In the genomic region with DNA sequence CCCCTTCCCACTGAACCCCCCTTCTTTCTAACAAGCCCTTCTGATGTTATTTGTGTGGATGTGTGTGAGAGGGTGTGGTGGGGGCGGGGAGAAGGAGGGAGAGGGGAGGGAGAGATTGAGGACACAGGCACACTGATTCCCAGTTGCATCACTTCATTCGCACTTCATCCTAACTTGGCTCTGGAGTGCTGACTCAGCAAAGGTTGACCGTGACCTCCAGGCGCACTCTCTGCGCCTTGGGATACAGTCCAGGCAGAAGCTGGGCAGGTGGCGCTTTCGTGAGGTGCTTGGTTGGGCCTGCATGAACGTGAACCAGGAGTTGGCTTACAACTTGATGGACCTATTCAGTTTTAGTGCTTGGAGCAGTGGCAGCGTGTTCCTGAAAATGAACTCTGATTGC, we compare ENCODE assay signal across 20 mouse cellular contexts. TPM values are rescaled to one million over a fixed set of nuclear protein-coding genes. Genes with fewer than 3 reads are reported as not detected.
DNase-seq lines count a peak whose midpoint lies in the region; ATAC-seq and TF ChIP-seq lines count a peak whose summit lies in the region.
"Had no signal": no experiment of that assay in that cellular context is flagged by ENCODE, and none has a peak within 500 bp of the region (broad histone marks: within the 10 kb centered on the region; RNA-seq: fewer than 3 reads in every experiment).

No protein-coding gene starts in this region.

- TF ChIP-seq CTCF in liver, adult 2 months (IDR thresholded peaks at IDR 0.05; ENCODE audit: low read depth, low read length), result no peak
- TF ChIP-seq CTCF in MEL (IDR thresholded peaks at IDR 0.05 in 2 of 3, conservative IDR thresholded peaks at IDR 0.05 in 1 of 3; ENCODE audit: control insufficient read depth in 1 of 3, insufficient read depth in 1 of 3, low read depth in 2 of 3, low read length in 3 of 3, poor library complexity in 1 of 3, severe bottlenecking in 1 of 3), result no peak

- ATAC-seq in liver, embryonic 11.5 days (replicated peaks; ENCODE audit: low FRiP score), result no peak

- peak; percentile 81 for DNase-seq in liver, adult 2 months (ENCODE audit: extremely low read depth, low read depth, low spot score)
- no peak for DNase-seq in liver, embryonic 11.5 days (ENCODE audit: low spot score)
- peak; percentile 10 for DNase-seq in MEL (ENCODE audit: low read depth, low spot score)
- DNase-seq in adrenal gland, postnatal 14 days, result peak; percentile 65
- peak; percentile 56 for DNase-seq in lung, postnatal 36 days
- DNase-seq in left cerebral cortex, adult 11 months (ENCODE audit: low spot score), result no peak
- no peak for DNase-seq in cerebellum, postnatal 10 days
- DNase-seq in right cerebral cortex, adult 2 months (ENCODE audit: low spot score in 2 of 2), result no peak
- DNase-seq: cerebellum, adult 8-10 months; gastrocnemius, postnatal 14 days; heart, adult 2 months; kidney, adult 11 months; kidney, postnatal 10 days; layer of hippocampus, postnatal 36 days; thymus, adult 18-20 months had no signal

- H3K79me2 ChIP-seq in liver, adult 2 months (ENCODE audit: control insufficient read depth, insufficient read depth, low read length), result no peaks in the 10 kb centered on the region
- peaks cover 40% of the 10 kb centered on the region for H3K79me2 ChIP-seq in MEL (ENCODE audit: control insufficient read depth, insufficient read depth, low read length, poor library complexity)

- no peak overlapping the region for H3K9ac ChIP-seq in liver, adult 2 months (ENCODE audit: low read depth, low read length)
- no peak overlapping the region for H3K9ac ChIP-seq in liver, embryonic 11.5 days (ENCODE audit: low read depth, low read length)
- H3K9ac ChIP-seq in MEL (ENCODE audit: control insufficient read depth, low read depth, low read length, poor library complexity, severe bottlenecking), result no peak overlapping the region
- H3K9ac ChIP-seq: forebrain, embryonic 12.5 days; heart, embryonic 15.5 days; limb, embryonic 15.5 days had no signal

- no peak for TF ChIP-seq POLR2A in liver, adult 2 months (IDR thresholded peaks at IDR 0.05; ENCODE audit: extremely low read depth, insufficient read depth, low read length)
- TF ChIP-seq POLR2A in MEL (IDR thresholded peaks at IDR 0.05; ENCODE audit: control insufficient read depth in 1 of 2, insufficient read depth in 1 of 2, low read depth in 1 of 2, low read length in 2 of 2, poor library complexity in 1 of 2), result peak in 1 of 2 experiments; percentile 28; a peak in 1 of 4 replicates

- no peak overlapping the region for H3K27ac ChIP-seq in liver, adult 2 months (replicated peaks; ENCODE audit: insufficient read depth, low read depth, low read length)
- no peak overlapping the region for H3K27ac ChIP-seq in liver, embryonic 11.5 days (ENCODE audit: low read depth, low read length)
- no peak overlapping the region for H3K27ac ChIP-seq in MEL (ENCODE audit: control insufficient read depth, low read depth, low read length)
- H3K27ac ChIP-seq: forebrain, embryonic 12.5 days; heart, adult 2 months; heart, embryonic 15.5 days; limb, embryonic 15.5 days; macrophage; midbrain, embryonic 10.5 days had no signal

- no peak overlapping the region for H3K4me2 ChIP-seq in liver, embryonic 11.5 days
- H3K4me2 ChIP-seq: forebrain, embryonic 12.5 days; heart, embryonic 15.5 days; limb, embryonic 15.5 days had no signal

- 23% methylated on average over 9 of the region's 9 CpGs for WGBS in liver, adult 2 months
- WGBS in liver, embryonic 11.5 days, result 93% methylated on average over 9 of the region's 9 CpGs

- no peak for TF ChIP-seq RAD21 in MEL (IDR thresholded peaks at IDR 0.05; ENCODE audit: low read depth, low read length)

- peaks cover 28% of the 10 kb centered on the region for H3K4me1 ChIP-seq in liver, adult 2 months (ENCODE audit: control insufficient read depth, insufficient read depth, low read length)
- peaks cover 26% of the 10 kb centered on the region for H3K4me1 ChIP-seq in liver, embryonic 11.5 days (replicated peaks; ENCODE audit: control insufficient read depth, insufficient read depth, low read length)
- H3K4me1 ChIP-seq in MEL (ENCODE audit: control insufficient read depth in 1 of 2, insufficient read depth in 2 of 2, low read length in 2 of 2), result peaks cover 19 to 21% of the 10 kb centered on the region in 2 experiments
- H3K4me1 ChIP-seq: forebrain, embryonic 12.5 days; limb, embryonic 15.5 days; midbrain, embryonic 10.5 days had no signal

- no peaks in the 10 kb centered on the region; the same call in 1 of the 2 replicates for H3K36me3 ChIP-seq in liver, adult 2 months (ENCODE audit: control insufficient read depth, insufficient read depth, low read length)
- H3K36me3 ChIP-seq in liver, embryonic 11.5 days (ENCODE audit: control insufficient read depth, insufficient read depth, low read length), result peaks cover 42% of the 10 kb centered on the region
- H3K36me3 ChIP-seq in MEL (ENCODE audit: control insufficient read depth in 1 of 2, insufficient read depth in 2 of 2, low read length in 2 of 2), result peaks cover 44 to 67% of the 10 kb centered on the region in 2 experiments

- no peak for TF ChIP-seq EP300 in MEL (IDR thresholded peaks at IDR 0.05; ENCODE audit: low read depth in 1 of 2, low read length in 2 of 2)

- H3K4me3 ChIP-seq in liver, adult 2 months (ENCODE audit: insufficient read depth, low read depth, low read length), result no peak overlapping the region
- H3K4me3 ChIP-seq in liver, embryonic 11.5 days (ENCODE audit: low read depth, low read length), result no peak overlapping the region
- no peak overlapping the region for H3K4me3 ChIP-seq in MEL (ENCODE audit: control insufficient read depth in 1 of 2, insufficient read depth in 1 of 2, low read depth in 2 of 2, low read length in 2 of 2)
- H3K4me3 ChIP-seq: forebrain, embryonic 12.5 days; heart, adult 2 months; heart, embryonic 15.5 days; limb, embryonic 15.5 days; midbrain, embryonic 10.5 days had no signal

- peaks cover 3% of the 10 kb centered on the region; the same call in 1 of the 2 replicates for H3K9me3 ChIP-seq in liver, embryonic 11.5 days (ENCODE audit: control insufficient read depth, low read length)
- H3K9me3 ChIP-seq in MEL (replicated peaks; ENCODE audit: insufficient read depth, low read length), result no peaks in the 10 kb centered on the region
- H3K9me3 ChIP-seq: heart, embryonic 15.5 days; limb, embryonic 15.5 days had no signal

- H3K27me3 ChIP-seq in liver, adult 2 months (ENCODE audit: control insufficient read depth, insufficient read depth, low read length), result no peaks in the 10 kb centered on the region
- H3K27me3 ChIP-seq in liver, embryonic 11.5 days (replicated peaks; ENCODE audit: control insufficient read depth, insufficient read depth, low read length), result no peaks in the 10 kb centered on the region
- H3K27me3 ChIP-seq in MEL (ENCODE audit: control insufficient read depth in 1 of 2, insufficient read depth in 2 of 2, low read length in 2 of 2), result no peaks in the 10 kb centered on the region
- H3K27me3 ChIP-seq: forebrain, embryonic 12.5 days; heart, embryonic 15.5 days; limb, embryonic 15.5 days had no signal

TF ChIP-seq in MEL, 35 proteins besides CTCF, POLR2A, EP300 and RAD21:
- no peak for TF ChIP-seq SIN3A (IDR thresholded peaks at IDR 0.05; ENCODE audit: low read length)
- TF ChIP-seq NELFE (IDR thresholded peaks at IDR 0.05; ENCODE audit: low read depth, low read length), result no peak
- no peak for TF ChIP-seq MYC (IDR thresholded peaks at IDR 0.05; ENCODE audit: low read depth, low read length)
- TF ChIP-seq MAFK (IDR thresholded peaks at IDR 0.05; ENCODE audit: borderline replicate concordance, low read depth, low read length), result peak; percentile 92
- no peak for TF ChIP-seq ZMIZ1 (IDR thresholded peaks at IDR 0.05; ENCODE audit: low read depth, low read length)

RNA-seq across cellular contexts. Expression of a gene that starts 22.0 kb away (rescaled TPM):
- 35.3 and 44.6 TPM in 2 replicates for total RNA-seq in liver, adult 2 months (2014; rRNA removed)
- 46.8 and 53.9 TPM in 2 replicates for polyA plus RNA-seq in liver, adult 2 months (2012; rRNA removed)
- polyA plus RNA-seq in liver, embryonic 11.5 days (2014; fragmentation: Nextera tagmentation; extraction: Ambion mirVana), result 137 and 153 TPM in 2 replicates
- 192 and 256 TPM in 2 replicates for total RNA-seq in MEL (2012; rRNA removed)
- 100 to 1,000 TPM in 1 of 2 experiments, not detected in 1; 176 TPM for polyA plus RNA-seq in MEL (2012; ENCODE audit: insufficient read depth in 1 of 2, insufficient read length in 2 of 2, low read depth in 1 of 2, low replicate concordance in 2 of 2, missing spikeins in 1 of 2)
- total RNA-seq in adrenal gland, postnatal 14 days (2021), result 31.8 and 34.9 TPM in 2 replicates

RNA-seq across cellular contexts. Expression of a gene that starts 41.1 kb away (rescaled TPM):
- 23.8 and 24.3 TPM in 2 replicates for total RNA-seq in liver, adult 2 months (2014; rRNA removed)
- polyA plus RNA-seq in liver, adult 2 months (2012; rRNA removed), result 2.6 and 3.0 TPM in 2 replicates
- 144 and 148 TPM in 2 replicates for polyA plus RNA-seq in liver, embryonic 11.5 days (2014; fragmentation: Nextera tagmentation; extraction: Ambion mirVana)
- total RNA-seq in MEL (2012; rRNA removed), result 111 and 161 TPM in 2 replicates
- 10 to 100 TPM in 1 of 2 experiments, not detected in 1; 95.5 TPM for polyA plus RNA-seq in MEL (2012; ENCODE audit: insufficient read depth in 1 of 2, insufficient read length in 2 of 2, low read depth in 1 of 2, low replicate concordance in 2 of 2, missing spikeins in 1 of 2)
- total RNA-seq in adrenal gland, postnatal 14 days (2021), result 59.3 and 74.3 TPM in 2 replicates

Comparison
In these comparisons a context has a peak if more than half of its experiments do, and no peak if none do; other contexts are left out.
1. DNase-seq: peak in liver, adult 2 months (single experiment), MEL (single experiment), adrenal gland, postnatal 14 days (single experiment) and lung, postnatal 36 days (single experiment); none in liver, embryonic 11.5 days (single experiment), left cerebral cortex, adult 11 months (single experiment), cerebellum, postnatal 10 days (0 of 2) and right cerebral cortex, adult 2 months (0 of 2).